Mouse (Mus musculus): ENCODE data around the gene Prr23a2. TPM values are rescaled to one million over a fixed set of nuclear protein-coding genes. Genes with fewer than 3 reads are reported as not detected.

Gene Prr23a2
- polyA plus RNA-seq, 2 experiments: not detected

DNA sequence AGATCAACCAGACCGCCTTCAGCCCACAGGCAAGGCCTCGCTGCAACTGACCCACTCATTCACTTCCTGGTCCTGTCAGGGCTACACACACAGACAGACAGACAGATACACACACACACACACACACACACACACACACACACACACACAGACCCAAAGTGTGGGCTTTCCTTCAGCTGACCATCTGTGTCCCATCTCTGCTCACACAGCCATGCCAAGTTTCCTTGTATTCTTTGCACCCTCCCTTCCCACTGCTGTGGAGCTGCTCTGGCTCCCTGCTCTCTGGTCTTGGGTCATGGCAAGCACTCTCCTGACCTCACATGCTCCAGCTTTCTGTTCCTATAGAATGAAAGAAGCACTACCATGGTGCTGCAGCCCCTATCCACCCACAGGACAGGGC is 36.8 kb upstream of the Prr23a2 start:
- no peak for TF ChIP-seq POLR2A (IDR thresholded peaks at IDR 0.05; ENCODE audit: borderline replicate concordance, extremely low read depth, insufficient read depth, insufficient read length)
- no peak overlapping the region for H3K4me2 ChIP-seq (replicated peaks; ENCODE audit: low read depth, low read length, severe bottlenecking)
- ATAC-seq (ENCODE audit: low FRiP score, low read depth) (no peak), DNase-seq (ENCODE audit: low spot score) (no peak)
- H3K27me3 ChIP-seq (ENCODE audit: control insufficient read depth, insufficient read depth, low read length): no peaks in the 10 kb centered on the region
- no peaks in the 10 kb centered on the region for H3K4me1 ChIP-seq (ENCODE audit: control insufficient read depth, insufficient read depth, low read length)
- no peaks in the 10 kb centered on the region for H3K36me3 ChIP-seq (ENCODE audit: control insufficient read depth, insufficient read depth, low read length)
- H3K27ac ChIP-seq (replicated peaks; ENCODE audit: low read depth, low read length): no peak overlapping the region
- H3K9me3 ChIP-seq (ENCODE audit: control insufficient read depth, low read length): no peaks in the 10 kb centered on the region
- H3K9ac ChIP-seq (ENCODE audit: low read depth, low read length, severe bottlenecking): no peak overlapping the region
- no peak overlapping the region for H3K4me3 ChIP-seq (replicated peaks; ENCODE audit: low read length)
- 86% methylated on average over 2 of the region's 2 CpGs for WGBS

DNA sequence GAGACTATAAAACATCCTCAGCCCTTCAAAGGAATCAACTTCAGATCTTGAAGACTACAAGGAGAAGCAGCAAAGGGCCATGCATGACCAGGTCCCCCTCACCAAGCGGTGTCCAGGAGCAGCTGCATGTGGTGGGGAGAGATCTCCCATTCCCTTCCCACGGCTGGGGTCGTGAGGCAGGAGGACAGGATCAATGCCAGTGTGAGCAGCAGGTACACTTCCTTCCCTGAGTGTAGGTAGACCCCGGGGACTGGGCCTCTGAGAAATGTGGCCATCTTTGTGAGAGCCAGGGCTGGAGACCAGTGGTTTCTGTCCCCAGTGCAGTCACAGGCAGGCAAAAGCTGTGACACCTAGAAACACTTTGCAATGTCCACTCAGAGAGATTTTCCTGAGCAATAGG is 35.8 kb upstream of the Prr23a2 start:
- H3K27me3 ChIP-seq (ENCODE audit: control insufficient read depth, insufficient read depth, low read length): no peaks in the 10 kb centered on the region
- H3K9me3 ChIP-seq (ENCODE audit: control insufficient read depth, low read length): no peaks in the 10 kb centered on the region
- no peaks in the 10 kb centered on the region for H3K4me1 ChIP-seq (ENCODE audit: control insufficient read depth, insufficient read depth, low read length)
- DNase-seq (ENCODE audit: low spot score) (no peak), ATAC-seq (ENCODE audit: low FRiP score, low read depth) (no peak)
- no peak overlapping the region for H3K9ac ChIP-seq (ENCODE audit: low read depth, low read length, severe bottlenecking)
- H3K36me3 ChIP-seq (ENCODE audit: control insufficient read depth, insufficient read depth, low read length): no peaks in the 10 kb centered on the region
- H3K27ac ChIP-seq (replicated peaks; ENCODE audit: low read depth, low read length): no peak overlapping the region
- no peak for TF ChIP-seq POLR2A (IDR thresholded peaks at IDR 0.05; ENCODE audit: borderline replicate concordance, extremely low read depth, insufficient read depth, insufficient read length)
- 85% methylated on average over 4 of the region's 4 CpGs for WGBS
- no peak overlapping the region for H3K4me2 ChIP-seq (replicated peaks; ENCODE audit: low read depth, low read length, severe bottlenecking)
- no peak overlapping the region for H3K4me3 ChIP-seq (replicated peaks; ENCODE audit: low read length)

DNA sequence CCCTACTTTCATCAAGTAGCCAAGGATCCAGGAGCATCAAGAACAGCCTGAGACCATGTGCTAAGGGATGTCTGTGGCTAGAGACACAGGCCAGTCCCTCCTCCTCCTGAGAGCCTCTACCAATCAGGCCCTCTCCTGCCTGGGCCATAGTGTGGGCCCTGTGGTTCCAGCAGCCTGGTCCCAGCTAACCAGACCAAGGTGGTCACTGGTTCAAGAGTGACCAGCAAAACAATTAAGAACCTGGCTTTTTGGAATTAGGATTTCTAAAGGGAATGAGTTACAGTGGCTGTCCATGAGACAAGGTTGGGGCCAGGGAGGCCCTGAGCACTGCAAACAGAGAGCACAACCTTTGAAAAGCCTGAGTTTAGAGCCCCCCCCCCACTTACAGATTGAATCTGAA is 35.2 kb upstream of the Prr23a2 start:
- ATAC-seq (ENCODE audit: low FRiP score, low read depth): no peak
- Histone ChIP-seq H3K27ac (replicated peaks; ENCODE audit: low read depth, low read length) (no peak overlapping the region), H3K27me3 (ENCODE audit: control insufficient read depth, insufficient read depth, low read length) (no peaks in the 10 kb centered on the region), H3K4me2 (replicated peaks; ENCODE audit: low read depth, low read length, severe bottlenecking) (no peak overlapping the region), H3K36me3 (ENCODE audit: control insufficient read depth, insufficient read depth, low read length) (no peaks in the 10 kb centered on the region), H3K4me3 (replicated peaks; ENCODE audit: low read length) (no peak overlapping the region), H3K9me3 (ENCODE audit: control insufficient read depth, low read length) (no peaks in the 10 kb centered on the region), H3K4me1 (ENCODE audit: control insufficient read depth, insufficient read depth, low read length) (no peaks in the 10 kb centered on the region), H3K9ac (ENCODE audit: low read depth, low read length, severe bottlenecking) (no peak overlapping the region)
- no peak for DNase-seq (ENCODE audit: low spot score)
- no peak for TF ChIP-seq POLR2A (IDR thresholded peaks at IDR 0.05; ENCODE audit: borderline replicate concordance, extremely low read depth, insufficient read depth, insufficient read length)

DNA sequence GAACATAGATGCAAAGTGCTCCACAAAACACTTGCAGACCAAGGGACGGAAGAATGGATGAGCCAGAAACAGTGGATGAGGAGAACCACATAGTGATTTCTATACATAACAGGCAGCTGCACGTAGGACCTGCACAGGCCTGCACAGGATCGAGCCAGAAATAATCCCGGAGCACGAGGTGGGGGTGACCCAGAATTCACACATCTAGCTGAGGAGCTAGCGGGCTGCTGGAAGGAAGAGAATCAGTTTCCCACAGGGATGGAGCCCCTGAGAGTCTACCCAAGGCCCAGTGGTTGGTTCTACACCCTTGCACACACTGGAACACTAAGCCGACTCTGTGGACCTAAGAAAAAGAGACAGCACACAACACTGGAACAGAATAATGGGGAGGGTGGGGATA is 32.5 kb upstream of the Prr23a2 start:
- Histone ChIP-seq H3K36me3 (ENCODE audit: control insufficient read depth, insufficient read depth, low read length) (no peaks in the 10 kb centered on the region), H3K27ac (replicated peaks; ENCODE audit: low read depth, low read length) (no peak overlapping the region), H3K4me1 (ENCODE audit: control insufficient read depth, insufficient read depth, low read length) (no peaks in the 10 kb centered on the region), H3K9ac (ENCODE audit: low read depth, low read length, severe bottlenecking) (no peak overlapping the region), H3K4me3 (replicated peaks; ENCODE audit: low read length) (no peak overlapping the region), H3K9me3 (ENCODE audit: control insufficient read depth, low read length) (no peaks in the 10 kb centered on the region), H3K27me3 (ENCODE audit: control insufficient read depth, insufficient read depth, low read length) (no peaks in the 10 kb centered on the region), H3K4me2 (replicated peaks; ENCODE audit: low read depth, low read length, severe bottlenecking) (no peak overlapping the region)
- no peak for DNase-seq (ENCODE audit: low spot score)
- no peak for TF ChIP-seq POLR2A (IDR thresholded peaks at IDR 0.05; ENCODE audit: borderline replicate concordance, extremely low read depth, insufficient read depth, insufficient read length)
- whole genome bisulfite sequencing: 89% methylated on average over 7 of the region's 7 CpGs
- ATAC-seq (ENCODE audit: low FRiP score, low read depth): no peak

DNA sequence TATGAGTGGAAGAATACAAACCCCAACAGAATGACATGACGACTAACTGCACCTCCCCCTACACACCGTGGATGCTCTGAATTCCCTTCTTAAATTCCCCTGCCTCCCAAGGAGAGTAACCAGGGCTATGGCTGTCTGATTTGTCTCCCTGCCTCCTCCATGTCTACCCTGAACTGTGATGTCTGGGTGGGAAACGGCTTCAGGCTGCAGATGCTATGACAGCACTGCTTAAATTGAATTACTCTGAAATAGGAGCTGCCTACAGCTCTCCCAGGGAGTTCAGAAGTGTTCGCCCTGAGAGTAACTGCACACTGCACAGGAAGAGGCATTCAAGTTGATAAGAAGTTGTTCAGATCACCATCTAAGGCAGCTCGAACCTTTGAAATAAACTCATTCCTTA is 26.8 kb upstream of the Prr23a2 start:
- no peak overlapping the region for H3K4me2 ChIP-seq (replicated peaks; ENCODE audit: low read depth, low read length, severe bottlenecking)
- DNase-seq (ENCODE audit: low spot score) (no peak), ATAC-seq (ENCODE audit: low FRiP score, low read depth) (no peak)
- H3K9ac ChIP-seq (ENCODE audit: low read depth, low read length, severe bottlenecking): no peak overlapping the region
- H3K4me3 ChIP-seq (replicated peaks; ENCODE audit: low read length): no peak overlapping the region
- 39% methylated on average over 5 of the region's 5 CpGs for WGBS
- H3K27ac ChIP-seq (replicated peaks; ENCODE audit: low read depth, low read length): no peak overlapping the region
- no peaks in the 10 kb centered on the region for H3K27me3 ChIP-seq (ENCODE audit: control insufficient read depth, insufficient read depth, low read length)
- H3K36me3 ChIP-seq (ENCODE audit: control insufficient read depth, insufficient read depth, low read length): no peaks in the 10 kb centered on the region
- TF ChIP-seq POLR2A (IDR thresholded peaks at IDR 0.05; ENCODE audit: borderline replicate concordance, extremely low read depth, insufficient read depth, insufficient read length): no peak
- no peaks in the 10 kb centered on the region for H3K4me1 ChIP-seq (ENCODE audit: control insufficient read depth, insufficient read depth, low read length)
- H3K9me3 ChIP-seq (ENCODE audit: control insufficient read depth, low read length): no peaks in the 10 kb centered on the region

DNA sequence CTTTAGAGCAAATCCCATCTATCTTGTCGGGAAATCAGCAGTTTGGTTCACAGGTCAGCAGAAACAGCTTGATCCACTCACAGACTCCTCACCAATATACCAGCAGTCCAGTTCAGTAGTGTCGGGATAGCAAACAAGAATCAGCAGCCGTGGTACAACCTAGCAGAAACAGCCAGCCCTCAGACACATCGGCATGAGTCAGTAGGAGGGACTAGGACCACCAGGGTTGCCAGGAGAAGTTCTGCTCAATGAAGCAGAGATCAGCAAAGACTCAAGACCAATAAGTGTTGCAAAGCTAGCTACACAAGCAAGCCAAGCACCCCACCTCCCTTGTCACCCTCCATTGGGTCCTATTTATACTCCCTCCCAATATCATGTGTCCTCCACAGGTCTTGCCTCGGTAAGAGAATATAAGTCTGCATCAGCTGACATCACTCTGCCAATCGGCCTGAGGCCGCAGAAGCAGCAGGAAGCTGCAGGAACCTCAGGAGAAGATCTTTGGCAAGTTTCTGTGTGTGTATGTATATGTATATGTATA is 18.7 kb upstream of the Prr23a2 start:
- Histone ChIP-seq H3K4me2 (replicated peaks; ENCODE audit: low read depth, low read length, severe bottlenecking) (no peak overlapping the region), H3K9me3 (ENCODE audit: control insufficient read depth, low read length) (no peaks in the 10 kb centered on the region), H3K4me1 (ENCODE audit: control insufficient read depth, insufficient read depth, low read length) (no peaks in the 10 kb centered on the region), H3K9ac (ENCODE audit: low read depth, low read length, severe bottlenecking) (no peak overlapping the region), H3K36me3 (ENCODE audit: control insufficient read depth, insufficient read depth, low read length) (no peaks in the 10 kb centered on the region), H3K27ac (replicated peaks; ENCODE audit: low read depth, low read length) (no peak overlapping the region), H3K4me3 (replicated peaks; ENCODE audit: low read length) (no peak overlapping the region), H3K27me3 (ENCODE audit: control insufficient read depth, insufficient read depth, low read length) (no peaks in the 10 kb centered on the region)
- WGBS: 81% methylated on average over 7 of the region's 7 CpGs
- TF ChIP-seq POLR2A (IDR thresholded peaks at IDR 0.05; ENCODE audit: borderline replicate concordance, extremely low read depth, insufficient read depth, insufficient read length): no peak
- ATAC-seq (ENCODE audit: low FRiP score, low read depth): no peak
- no peak for DNase-seq (ENCODE audit: low spot score)
